Mouse (Mus musculus): ENCODE data around the gene Dcp1a. TPM values are rescaled to one million over a fixed set of nuclear protein-coding genes. Genes with fewer than 3 reads are reported as not detected.

The Dcp1a gene
- polyA plus RNA-seq (2017; shearing (Covaris generic)), result 85.3 TPM

GRCm38 (mm10) chr14:30479361-30479948 is at the start of gene Dcp1a:
TSS of gene Dcp1a (plus strand) at chr14:30479535.

GRCm38 (mm10) chr14:30491342-30491741 is 12.0 kb downstream of the Dcp1a start, which contains the start of gene Cacna1d:
TSS of gene Cacna1d (minus strand) at chr14:30491455.

GRCm38 (mm10) chr14:30548131-30548720 is 68.9 kb downstream of the Dcp1a start, which contains the start of gene Tkt:
TSS of gene Tkt (plus strand) at chr14:30548359.

Other genes starting within 250 kb of the Dcp1a start
- 4.0 TPM for gene Cacna1d, start 11.9 kb downstream of the Dcp1a start, polyA plus RNA-seq (2017; shearing (Covaris generic))
- gene Tkt, start 68.8 kb downstream of the Dcp1a start, polyA plus RNA-seq (2017; shearing (Covaris generic)), result 243 TPM
- 92.2 TPM for gene Prkcd, start 146.7 kb downstream of the Dcp1a start, polyA plus RNA-seq (2017; shearing (Covaris generic))
- gene Rft1, start 174.8 kb downstream of the Dcp1a start, polyA plus RNA-seq (2017; shearing (Covaris generic)), result 15.9 TPM
- gene Sfmbt1, start 235.3 kb downstream of the Dcp1a start, polyA plus RNA-seq (2017; shearing (Covaris generic)), result 15.9 TPM